Mouse (Mus musculus) lung, embryonic 14.5 days (tissue): ENCODE measurements around the gene Zmynd12. TPM values are rescaled to one million over a fixed set of nuclear protein-coding genes. Genes with fewer than 3 reads are reported as not detected.

Experiments used
- ATAC-seq: fragments of 200-750 bp; cut with Nextera tagmentation; 2 replicates; pipeline ENCODE4 v1.8.0; 2017; ENCODE audit warnings: mild to moderate bottlenecking, moderate TSS enrichment, moderate library complexity; ENCODE audit not compliant: insufficient read depth
- DNase-seq: peaks from one replicate; pipeline ENCODE4 v3.0.0-alpha.2; 2015
- H3K27ac ChIP-seq: fragments of 300-500 bp; sonication (generic); 2 replicates; pipeline ENCODE4 v1.5.1; 2014; ENCODE audit warnings: low read depth, mild to moderate bottlenecking, moderate library complexity
- H3K27me3 ChIP-seq: fragments of 300-500 bp; sonication (generic); 2 replicates; pipeline ENCODE4 v1.6.1; 2014; ENCODE audit warnings: low read length, control low read depth; ENCODE audit not compliant: insufficient read depth
- H3K36me3 ChIP-seq: fragments of 300-500 bp; sonication (generic); 2 replicates; pipeline ENCODE4 v1.6.1; 2014; ENCODE audit warnings: control low read depth; ENCODE audit not compliant: insufficient read depth
- H3K4me1 ChIP-seq: fragments of 300-500 bp; sonication (generic); 2 replicates; pipeline ENCODE4 v1.6.1; 2014; ENCODE audit warnings: antibody characterized with exemption, control low read depth; ENCODE audit not compliant: insufficient read depth
- H3K4me2 ChIP-seq: fragments of 300-500 bp; sonication (generic); 2 replicates; pipeline ENCODE4 v1.6.1; 2014; ENCODE audit warnings: mild to moderate bottlenecking
- H3K4me3 ChIP-seq: fragments of 300-500 bp; sonication (generic); 2 replicates; pipeline ENCODE4 v1.5.1; 2014; ENCODE audit warnings: low read depth, low read length
- H3K9ac ChIP-seq: fragments of 300-500 bp; sonication (generic); 2 replicates; pipeline ENCODE4 v1.6.1; 2014
- H3K9me3 ChIP-seq: fragments of 300-500 bp; sonication (generic); 2 replicates; pipeline ENCODE4 v1.6.1; 2016; ENCODE audit warnings: low read depth, low read length, control low read depth
- CTCF ChIP-seq: IDR thresholded peaks from 2 replicates; pipeline ENCODE4 v1.5.1; 2016; ENCODE audit warnings: antibody characterized with exemption, low read depth
- WGBS: fragments of 180-500 bp; shearing (Covaris S2); extraction: QIAGEN DNeasy Blood & Tissue Kit; methylation state at CpG from one replicate; pipeline ENCODE4 v1.1.7; 2014; 5-methylcytosine and 5-hydroxymethylcytosine counted together
- polyA plus RNA-seq: library from polyadenylated mRNA; unstranded; fragments of >200 nt; fragmentation: Nextera tagmentation; extraction: Ambion mirVana; gene quantifications from 2 replicates; pipeline ENCODE4 v1.2.1, GENCODE M21; 2014

The Zmynd12 gene
- polyA plus RNA-seq, 1 experiment from 2014 or later = 0.16 TPM

GRCm38 (mm10) chr4:119511591-119511990, 89.0 kb downstream of the Zmynd12 start:
- Histone ChIP-seq H3K4me1 (no peaks in the 10 kb centered on the region), H3K9me3 (no peaks in the 10 kb centered on the region), H3K4me3 (no peak overlapping the region), H3K9ac (no peak overlapping the region), H3K4me2 (no peak overlapping the region), H3K27me3 (no peaks in the 10 kb centered on the region), H3K36me3 (no peaks in the 10 kb centered on the region), H3K27ac (no peak overlapping the region)
- DNase-seq (no peak), ATAC-seq (no peak)
- WGBS = 57% methylated on average over 2 of the region's 2 CpGs
- 0 out of 2 replicates have a peak, but pooled peaks have one; percentile 14 for TF ChIP-seq CTCF

DNA sequence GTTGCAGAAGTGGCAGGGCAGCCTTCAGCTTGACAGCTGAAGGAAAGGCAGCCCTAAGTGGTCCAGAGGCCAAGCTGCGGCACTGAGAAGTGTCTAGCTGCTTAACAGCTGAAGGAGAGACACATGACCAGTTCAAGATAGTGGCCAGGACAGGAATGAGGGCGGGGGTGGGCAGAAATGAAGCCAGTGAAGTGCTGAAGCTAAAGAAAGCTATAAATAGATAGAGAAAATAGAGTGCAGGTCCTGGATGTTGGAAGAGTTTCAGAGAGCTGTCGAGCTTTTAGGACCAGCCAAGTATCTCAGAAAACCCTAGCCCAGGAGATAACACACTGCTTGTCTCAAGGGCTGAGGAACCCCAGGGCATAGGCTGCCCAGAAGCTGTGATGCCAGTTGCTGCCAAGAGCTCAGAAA, 90.1 kb downstream of the Zmynd12 start:
- H3K4me3 ChIP-seq = no peak overlapping the region
- no peaks in the 10 kb centered on the region for H3K4me1 ChIP-seq
- no peak overlapping the region for H3K9ac ChIP-seq
- ATAC-seq (no peak), DNase-seq (no peak)
- no peaks in the 10 kb centered on the region for H3K27me3 ChIP-seq
- TF ChIP-seq CTCF = no peak
- H3K9me3 ChIP-seq = no peaks in the 10 kb centered on the region
- H3K27ac ChIP-seq = no peak overlapping the region
- no peak overlapping the region for H3K4me2 ChIP-seq
- WGBS = 36% methylated on average over 3 of the region's 3 CpGs
- H3K36me3 ChIP-seq = no peaks in the 10 kb centered on the region

Other genes with a start within 250 kb of the Zmynd12 start
- 6.8 and 7.7 TPM in 2 replicates for gene Zfp691, start 248.6 kb upstream of the Zmynd12 start, polyA plus RNA-seq
- gene Ermap, start 232.8 kb upstream of the Zmynd12 start, polyA plus RNA-seq = 0.57 and 0.79 TPM in 2 replicates
- 134 TPM in 2 replicates for gene Svbp, start 227.5 kb upstream of the Zmynd12 start, polyA plus RNA-seq
- not detected in 2 replicates for gene Tmem269, start 204.6 kb upstream of the Zmynd12 start, polyA plus RNA-seq
- gene AU022252, start 190.1 kb upstream of the Zmynd12 start, polyA plus RNA-seq = 29.0 and 32.3 TPM in 2 replicates
- 40.4 and 44.8 TPM in 2 replicates for gene P3h1, start 189.9 kb upstream of the Zmynd12 start, polyA plus RNA-seq
- gene Cldn19, start 167.4 kb upstream of the Zmynd12 start, polyA plus RNA-seq = not detected in 2 replicates
- gene Ybx1, start 128.2 kb upstream of the Zmynd12 start, polyA plus RNA-seq = 880 and 902 TPM in 2 replicates
- gene Ppih, start 102.3 kb upstream of the Zmynd12 start, polyA plus RNA-seq = 126 and 127 TPM in 2 replicates
- gene Ccdc30, start 7.3 kb upstream of the Zmynd12 start, polyA plus RNA-seq = 2.5 and 3.8 TPM in 2 replicates
- 34.7 and 38.3 TPM in 2 replicates for gene Ppcs, start 394 bp upstream of the Zmynd12 start, polyA plus RNA-seq
- gene Rimkla, start 69.8 kb downstream of the Zmynd12 start, polyA plus RNA-seq = 1.3 and 1.5 TPM in 2 replicates
- 26.4 and 28.5 TPM in 2 replicates for gene Foxj3, start 114.2 kb downstream of the Zmynd12 start, polyA plus RNA-seq
- 3.6 and 3.9 TPM in 2 replicates for gene Frg2f1, start 116.7 kb downstream of the Zmynd12 start, polyA plus RNA-seq
- 0.45 TPM in 1 of 2 replicates, not detected in the other for gene Guca2a, start 214.9 kb downstream of the Zmynd12 start, polyA plus RNA-seq
- not detected in 2 replicates for gene Guca2b, start 236.1 kb downstream of the Zmynd12 start, polyA plus RNA-seq